Mouse (Mus musculus) liver, adult 2 months (tissue): ENCODE measurements around the gene Cys1. TPM values are rescaled to one million over a fixed set of nuclear protein-coding genes. Genes with fewer than 3 reads are reported as not detected.

ENCODE experiments used
- DNase-seq: peaks from one replicate; pipeline ENCODE4 v3.0.0-alpha.2; 2011; ENCODE audit warnings: low read depth, low spot score; ENCODE audit errors: extremely low read depth
- H3K27ac ChIP-seq: fragments of 200-500 bp; replicated peaks from 2 replicates; pipeline ENCODE4 v1.5.1; 2012; ENCODE audit warnings: low read depth, mild to moderate bottlenecking, control low read depth, inconsistent platforms, low read length; ENCODE audit not compliant: insufficient read depth
- H3K27me3 ChIP-seq: fragments of 200-500 bp; 2 replicates; pipeline ENCODE4 v1.6.1; 2012; ENCODE audit warnings: mild to moderate bottlenecking, moderate library complexity, low read length, inconsistent platforms; ENCODE audit not compliant: control insufficient read depth, insufficient read depth
- H3K36me3 ChIP-seq: fragments of 200-500 bp; 2 replicates; pipeline ENCODE4 v1.6.1; 2012; ENCODE audit warnings: low read length, inconsistent platforms; ENCODE audit not compliant: control insufficient read depth, insufficient read depth
- H3K4me1 ChIP-seq: fragments of 200-500 bp; 2 replicates; pipeline ENCODE4 v1.6.1; 2011; ENCODE audit warnings: low read length; ENCODE audit not compliant: control insufficient read depth, insufficient read depth
- H3K4me3 ChIP-seq: fragments of 200-500 bp; 2 replicates; pipeline ENCODE4 v1.5.1; 2011; ENCODE audit warnings: low read depth, mild to moderate bottlenecking, control low read depth, low read length, moderate library complexity; ENCODE audit not compliant: insufficient read depth
- H3K79me2 ChIP-seq: fragments of 200-500 bp; 2 replicates; pipeline ENCODE4 v1.6.1; 2012; ENCODE audit warnings: inconsistent platforms, mild to moderate bottlenecking, low read length, moderate library complexity; ENCODE audit not compliant: control insufficient read depth, insufficient read depth
- H3K9ac ChIP-seq: fragments of 200-500 bp; 2 replicates; pipeline ENCODE4 v1.6.1; 2012; ENCODE audit warnings: low read depth, mild to moderate bottlenecking, control low read depth, inconsistent platforms, low read length
- CTCF ChIP-seq: fragments of 200-500 bp; IDR thresholded peaks from 2 replicates; pipeline ENCODE4 v1.5.1; 2011; ENCODE audit warnings: low read depth, low read length, control low read depth
- POLR2A ChIP-seq: fragments of 200-500 bp; IDR thresholded peaks from 2 replicates; pipeline ENCODE4 v1.6.1; 2011; ENCODE audit warnings: low read length, control low read depth; ENCODE audit not compliant: insufficient read depth; ENCODE audit errors: extremely low read depth
- WGBS: fragments of 180-500 bp; shearing (Covaris S2); methylation state at CpG from one replicate; pipeline ENCODE4 v1.1.7; 2018; 5-methylcytosine and 5-hydroxymethylcytosine counted together
- polyA plus RNA-seq: library from polyadenylated mRNA; depleted of rRNA; stranded (reverse); fragments of >200 nt; gene quantifications from 2 replicates; pipeline ENCODE4 v1.2.3, GENCODE M21; 2012
- total RNA-seq: library from RNA; depleted of rRNA; stranded (reverse); fragments of >200 nt; gene quantifications from 2 replicates; pipeline ENCODE4 v1.2.3, GENCODE M21; 2014

Cys1 gene
- total and polyA plus RNA-seq, 2 experiments, result 2.8 to 4.3 TPM

DNA sequence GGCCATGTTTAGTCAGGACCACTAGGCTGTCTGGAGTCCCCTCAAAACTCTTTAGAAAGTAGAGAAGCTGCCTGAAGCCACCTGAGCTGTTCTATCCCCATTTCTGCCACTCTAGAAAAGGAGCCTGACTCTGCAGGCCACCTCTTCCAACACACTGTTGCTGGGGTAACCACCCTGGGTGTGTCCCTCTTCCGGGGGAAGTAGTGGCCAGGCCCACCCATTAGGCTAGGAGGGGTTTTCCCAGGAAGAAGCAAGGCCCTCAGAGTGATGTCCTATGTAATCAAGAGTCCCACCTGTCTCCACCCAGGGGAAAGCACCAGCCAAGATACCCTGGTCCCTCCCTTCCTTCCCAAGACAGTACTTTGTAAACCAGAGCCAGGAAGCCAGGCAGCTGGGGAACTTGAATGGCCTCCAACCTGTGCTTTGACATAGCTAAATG is 47.8 kb downstream of the Cys1 start:
- Histone ChIP-seq H3K79me2 (no peaks in the 10 kb centered on the region), H3K9ac (no peak overlapping the region), H3K4me3 (no peak overlapping the region), H3K27ac (no peak overlapping the region), H3K27me3 (no peaks in the 10 kb centered on the region), H3K4me1 (no peaks in the 10 kb centered on the region), H3K36me3 (no peaks in the 10 kb centered on the region)
- 69% methylated on average over 1 of the region's 1 CpGs for WGBS
- TF ChIP-seq POLR2A (no peak), CTCF (no peak)
- no peak for DNase-seq

DNA sequence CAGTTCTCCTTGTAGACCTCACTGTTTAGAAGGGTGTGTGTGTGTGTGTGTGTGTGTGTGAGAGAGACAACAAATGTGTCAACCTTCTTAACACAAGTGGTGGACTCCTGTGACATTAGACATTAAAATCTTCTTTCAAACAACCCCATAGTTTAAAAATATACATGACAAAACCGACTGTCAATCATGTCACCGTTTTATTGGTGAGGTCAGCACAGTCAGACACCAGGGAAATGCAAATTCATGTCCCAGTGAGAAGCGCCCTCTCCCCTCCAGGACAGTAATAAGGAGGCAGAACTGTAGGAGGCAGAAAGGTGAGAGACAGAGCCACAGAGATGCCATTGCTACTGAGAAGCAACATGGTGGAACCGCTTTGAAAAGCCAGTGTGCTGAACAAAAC is 49.2 kb downstream of the Cys1 start:
- H3K36me3 ChIP-seq, result no peaks in the 10 kb centered on the region
- DNase-seq, result no peak
- H3K4me1 ChIP-seq, result peaks cover 6% of the 10 kb centered on the region
- no peak overlapping the region for H3K4me3 ChIP-seq
- 69% methylated on average over 4 of the region's 4 CpGs for WGBS
- no peaks in the 10 kb centered on the region for H3K79me2 ChIP-seq
- no peaks in the 10 kb centered on the region for H3K27me3 ChIP-seq
- no peak overlapping the region for H3K9ac ChIP-seq
- TF ChIP-seq POLR2A (no peak), CTCF (no peak)
- H3K27ac ChIP-seq, result no peak overlapping the region

DNA sequence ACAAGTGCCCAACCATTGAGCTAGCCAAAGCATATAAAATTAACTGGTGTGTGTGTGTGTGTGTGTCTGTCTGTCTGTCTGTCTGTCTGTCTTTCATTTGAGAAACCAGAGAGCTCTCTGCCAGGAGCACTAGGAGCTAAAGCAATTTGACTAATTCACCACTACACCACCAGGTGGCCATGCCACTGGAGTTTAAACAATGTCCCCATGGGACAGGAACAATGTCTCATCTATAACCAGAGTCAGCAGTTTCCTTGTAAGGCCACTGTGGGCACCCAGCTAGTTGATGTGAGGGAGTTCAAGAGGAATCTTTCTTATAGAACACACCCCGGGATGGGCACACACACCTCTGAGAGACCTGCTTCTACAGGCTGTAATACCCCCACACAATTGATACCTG is 51.4 kb downstream of the Cys1 start:
- DNase-seq, result peak; percentile 66
- Histone ChIP-seq H3K27me3 (no peaks in the 10 kb centered on the region), H3K27ac (no peak overlapping the region), H3K4me3 (no peak overlapping the region), H3K79me2 (no peaks in the 10 kb centered on the region), H3K9ac (no peak overlapping the region), H3K36me3 (no peaks in the 10 kb centered on the region), H3K4me1 (peaks cover 16% of the 10 kb centered on the region)
- 77% methylated on average over 1 of the region's 1 CpGs for WGBS
- TF ChIP-seq CTCF (0 out of 2 replicates have a peak, but pooled peaks have one; percentile 19), POLR2A (no peak)

DNA sequence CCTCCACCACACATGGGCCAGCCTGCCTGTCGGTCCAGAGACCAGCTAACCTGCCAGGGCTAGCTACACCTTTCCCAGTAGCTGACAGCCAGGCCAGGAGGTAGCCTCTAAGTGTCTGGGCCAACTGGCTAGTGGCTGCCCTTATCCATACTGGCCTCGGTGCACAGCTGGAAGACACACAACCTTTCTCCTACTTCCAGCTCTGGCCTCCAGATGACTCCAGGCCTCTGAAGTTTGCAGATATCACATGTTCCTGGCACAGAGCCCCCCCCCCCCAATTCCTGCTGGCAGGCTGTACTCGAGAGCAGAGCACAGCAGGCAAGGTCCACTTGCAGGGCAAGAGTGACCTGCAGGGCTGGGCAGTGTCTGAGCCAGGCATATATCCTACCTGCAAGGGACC is 54.4 kb downstream of the Cys1 start:
- H3K79me2 ChIP-seq, result no peaks in the 10 kb centered on the region
- TF ChIP-seq POLR2A, result no peak
- TF ChIP-seq CTCF, result peak; percentile 22; the same call in 1 of the 2 replicates
- WGBS, result 16% methylated on average over 3 of the region's 3 CpGs
- no peak overlapping the region for H3K4me3 ChIP-seq
- no peaks in the 10 kb centered on the region for H3K36me3 ChIP-seq
- H3K4me1 ChIP-seq, result peaks cover 16% of the 10 kb centered on the region
- H3K9ac ChIP-seq, result peak overlapping the region; percentile 9
- peak overlapping the region; percentile 87 for H3K27ac ChIP-seq
- H3K27me3 ChIP-seq, result no peaks in the 10 kb centered on the region
- DNase-seq, result peak; percentile 99

DNA sequence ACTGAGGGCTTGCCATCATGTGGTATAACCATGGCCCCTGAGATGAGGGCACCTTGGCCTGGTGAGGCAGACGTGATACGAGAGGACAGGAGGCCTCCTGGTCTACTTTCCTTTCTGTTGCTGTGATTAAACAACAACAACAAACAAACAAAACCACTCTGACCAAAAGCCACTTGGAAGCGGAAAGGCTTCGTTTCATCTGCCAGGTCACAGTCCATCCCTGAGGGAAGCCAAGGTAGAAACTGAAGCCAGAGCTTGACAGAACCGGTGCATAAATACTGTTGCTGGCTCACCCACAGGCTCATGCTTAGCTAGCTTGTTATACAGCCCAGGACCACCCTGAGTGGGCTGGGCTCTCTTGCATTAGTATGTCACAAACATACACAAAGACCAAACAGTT is 55.2 kb downstream of the Cys1 start:
- Histone ChIP-seq H3K27me3 (no peaks in the 10 kb centered on the region), H3K4me1 (peaks cover 16% of the 10 kb centered on the region), H3K79me2 (no peaks in the 10 kb centered on the region), H3K36me3 (no peaks in the 10 kb centered on the region), H3K27ac (peak overlapping the region; percentile 87), H3K4me3 (no peak overlapping the region), H3K9ac (no peak overlapping the region; the same call in 1 of the 2 replicates)
- 22% methylated on average over 5 of the region's 5 CpGs for WGBS
- DNase-seq, result peak; percentile 99
- TF ChIP-seq CTCF (no peak), POLR2A (no peak)

DNA sequence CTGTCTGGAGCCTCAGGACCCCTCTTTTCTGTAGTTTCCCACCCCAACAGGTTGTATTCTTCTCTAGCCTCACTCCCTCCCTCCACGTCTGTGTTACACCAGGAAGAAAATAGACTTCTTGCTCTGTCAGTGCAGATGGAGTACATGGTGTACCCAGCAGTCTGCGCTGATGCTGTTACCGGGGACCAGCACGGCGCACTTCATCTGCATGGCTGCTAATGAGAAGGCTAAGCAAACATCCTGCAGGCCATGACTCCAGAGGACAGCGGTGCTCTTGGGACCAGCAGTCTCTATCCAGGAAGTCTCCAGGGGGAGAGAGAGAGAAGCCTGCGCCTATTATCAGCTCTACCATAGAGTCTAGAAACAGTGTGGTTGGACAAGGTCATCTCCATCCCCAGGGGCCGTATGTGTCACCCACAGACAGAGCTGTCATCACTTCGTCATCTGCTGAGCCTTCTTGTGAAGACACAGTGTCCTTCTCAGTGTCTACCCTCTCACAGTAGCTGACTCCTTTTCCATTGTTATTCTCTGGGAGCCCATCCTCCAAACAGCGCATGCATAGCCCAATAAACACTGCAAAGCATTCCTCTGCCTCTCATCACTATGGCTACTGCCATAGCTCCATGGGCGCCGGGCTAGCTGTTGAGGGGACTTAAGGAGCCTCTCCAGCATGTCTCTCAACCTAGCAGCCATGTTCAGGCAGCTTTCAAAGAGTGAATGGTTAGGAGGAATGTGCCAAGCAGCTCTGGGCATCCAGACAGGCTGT is 57.9 kb downstream of the Cys1 start:
- Histone ChIP-seq H3K9ac (no peak overlapping the region), H3K27me3 (no peaks in the 10 kb centered on the region), H3K27ac (no peak overlapping the region), H3K36me3 (no peaks in the 10 kb centered on the region), H3K4me3 (no peak overlapping the region), H3K79me2 (no peaks in the 10 kb centered on the region), H3K4me1 (peaks cover 16% of the 10 kb centered on the region)
- WGBS, result 76% methylated on average over 12 of the region's 12 CpGs
- no peak for DNase-seq
- TF ChIP-seq CTCF (no peak), POLR2A (no peak)
